Mouse (Mus musculus): ENCODE data around the gene Izumo4.

- TF ChIP-seq CTCF (IDR thresholded peaks at IDR 0.05) (no peak), EP300 (IDR thresholded peaks at IDR 0.05) (no peak)
Observed at GRCm38 (mm10) chr10:80665459-80665858, 36.5 kb upstream of the Izumo4 start.

Measured in lung, postnatal 0 days (tissue).